Mouse (Mus musculus) hindbrain, embryonic 13.5 days (tissue): ENCODE results near the gene Olfr628. TPM values are rescaled to one million over a fixed set of nuclear protein-coding genes. Genes with fewer than 3 reads are reported as not detected.

Experiments used
- polyA plus RNA-seq: library from polyadenylated mRNA; unstranded; fragments of >200 nt; fragmentation: Nextera tagmentation; extraction: Ambion mirVana; gene quantifications from 2 replicates; pipeline ENCODE4 v1.2.1, GENCODE M21; 2015

The Olfr628 gene
- polyA plus RNA-seq, 1 experiment from 2014 or later, result not detected

Other genes with a start within 250 kb of the Olfr628 start
- gene Olfr609, start 232.3 kb upstream of the Olfr628 start, polyA plus RNA-seq, result not detected in 2 replicates
- gene Olfr610, start 218.3 kb upstream of the Olfr628 start, polyA plus RNA-seq, result not detected in 2 replicates
- not detected in 2 replicates for gene Olfr611, start 209.5 kb upstream of the Olfr628 start, polyA plus RNA-seq
- not detected in 2 replicates for gene Olfr612, start 187.7 kb upstream of the Olfr628 start, polyA plus RNA-seq
- not detected in 2 replicates for gene Olfr613, start 182.3 kb upstream of the Olfr628 start, polyA plus RNA-seq
- gene Olfr615, start 174.3 kb upstream of the Olfr628 start, polyA plus RNA-seq, result not detected in 2 replicates
- not detected in 2 replicates for gene Olfr616, start 161.2 kb upstream of the Olfr628 start, polyA plus RNA-seq
- gene Olfr617, start 157.3 kb upstream of the Olfr628 start, polyA plus RNA-seq, result not detected in 2 replicates
- gene Olfr618, start 140.3 kb upstream of the Olfr628 start, polyA plus RNA-seq, result 0.21 TPM in 1 of 2 replicates, not detected in the other
- gene Olfr619, start 129.8 kb upstream of the Olfr628 start, polyA plus RNA-seq, result not detected in 2 replicates
- not detected in 2 replicates for gene Olfr620, start 117.8 kb upstream of the Olfr628 start, polyA plus RNA-seq
- not detected in 2 replicates for gene Olfr622, start 87.7 kb upstream of the Olfr628 start, polyA plus RNA-seq
- not detected in 2 replicates for gene Olfr623, start 66.7 kb upstream of the Olfr628 start, polyA plus RNA-seq
- gene Olfr624, start 59.2 kb upstream of the Olfr628 start, polyA plus RNA-seq, result 0.03 TPM in 1 of 2 replicates, not detected in the other
- not detected in 2 replicates for gene Olfr625-ps1, start 47.7 kb upstream of the Olfr628 start, polyA plus RNA-seq
- gene Olfr243, start 15.7 kb upstream of the Olfr628 start, polyA plus RNA-seq, result not detected in 2 replicates
- not detected in 2 replicates for gene Olfr629, start 14.6 kb downstream of the Olfr628 start, polyA plus RNA-seq
- not detected in 2 replicates for gene Olfr630, start 27.0 kb downstream of the Olfr628 start, polyA plus RNA-seq
- gene Olfr69, start 41.2 kb downstream of the Olfr628 start, polyA plus RNA-seq, result not detected in 2 replicates
- not detected in 2 replicates for gene Olfr68, start 49.3 kb downstream of the Olfr628 start, polyA plus RNA-seq
- gene Olfr67, start 61.4 kb downstream of the Olfr628 start, polyA plus RNA-seq, result not detected in 2 replicates
- gene Hbb-bt, start 83.6 kb downstream of the Olfr628 start, polyA plus RNA-seq, result 996 and 1,160 TPM in 2 replicates
- 2,000 and 2,305 TPM in 2 replicates for gene Hbb-bs, start 97.7 kb downstream of the Olfr628 start, polyA plus RNA-seq
- not detected in 2 replicates for gene Hbb-bh2, start 110.1 kb downstream of the Olfr628 start, polyA plus RNA-seq
- 43.8 and 70.4 TPM in 2 replicates for gene Hbb-bh1, start 112.8 kb downstream of the Olfr628 start, polyA plus RNA-seq
- 4,283 and 4,441 TPM in 2 replicates for gene Hbb-y, start 122.8 kb downstream of the Olfr628 start, polyA plus RNA-seq
- gene Olfr66, start 155.9 kb downstream of the Olfr628 start, polyA plus RNA-seq, result not detected in 2 replicates
- gene Olfr64, start 164.1 kb downstream of the Olfr628 start, polyA plus RNA-seq, result not detected in 2 replicates
- gene Olfr65, start 173.1 kb downstream of the Olfr628 start, polyA plus RNA-seq, result not detected in 2 replicates
- not detected in 2 replicates for gene Olfr631, start 198.5 kb downstream of the Olfr628 start, polyA plus RNA-seq
- gene Olfr632, start 204.0 kb downstream of the Olfr628 start, polyA plus RNA-seq, result not detected in 2 replicates
- gene Olfr633, start 214.1 kb downstream of the Olfr628 start, polyA plus RNA-seq, result not detected in 2 replicates
- gene Olfr635, start 240.8 kb downstream of the Olfr628 start, polyA plus RNA-seq, result not detected in 2 replicates